8 mouse cellular contexts compared by ENCODE assay signal in the genomic region with DNA sequence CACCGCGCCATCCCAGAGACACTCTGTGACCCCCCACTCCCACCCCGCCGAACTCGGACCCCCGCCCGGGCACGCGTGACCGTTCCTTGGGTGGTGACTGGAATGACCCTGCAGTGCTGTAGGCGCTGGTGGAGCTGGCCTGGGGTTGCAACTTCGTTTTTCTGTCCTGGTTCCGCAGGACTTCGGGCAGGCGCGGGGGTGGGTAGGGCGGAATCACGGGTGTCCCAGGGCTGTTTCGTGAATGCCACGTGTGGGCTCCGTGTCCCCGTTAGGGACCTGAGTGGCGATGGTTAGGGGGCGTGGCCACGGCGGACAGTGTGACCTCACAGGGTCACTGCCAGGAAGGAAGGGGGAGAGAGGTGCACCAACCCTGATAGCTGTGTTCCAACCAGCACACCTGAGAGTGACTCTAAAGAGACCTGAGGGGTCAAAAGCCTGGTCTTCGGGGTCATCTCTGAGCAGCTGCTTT. TPM values are rescaled to one million over a fixed set of nuclear protein-coding genes. Genes with fewer than 3 reads are reported as not detected.
A peak's percentile ranks its signal among the peaks of the same experiment; 100 is the strongest.
DNase-seq lines count a peak whose midpoint lies in the region; ATAC-seq and TF ChIP-seq lines count a peak whose summit lies in the region.

No protein-coding gene starts in this region.

- H3K27ac ChIP-seq in heart, embryonic 11.5 days (ENCODE audit: low read depth, low read length): no peak overlapping the region
- H3K27ac ChIP-seq in CH12.LX (ENCODE audit: insufficient read depth, low read depth): no peak overlapping the region
- no peak overlapping the region for H3K27ac ChIP-seq in forebrain, embryonic 11.5 days (ENCODE audit: low read depth, low read length)
- H3K27ac ChIP-seq in liver, adult 2 months (replicated peaks; ENCODE audit: insufficient read depth, low read depth, low read length): no peak overlapping the region
- H3K27ac ChIP-seq in stomach, postnatal 0 days (replicated peaks): no peak overlapping the region

- DNase-seq in heart, postnatal 25 days (ENCODE audit: low spot score): no peak
- no peak for DNase-seq in CH12.LX (ENCODE audit: extremely low read depth)
- peak; percentile 63 for DNase-seq in forebrain, embryonic 11.5 days (ENCODE audit: low spot score)
- no peak for DNase-seq in liver, adult 2 months (ENCODE audit: extremely low read depth, low read depth, low spot score)
- DNase-seq in stomach, postnatal 0 days (ENCODE audit: low spot score): no peak
- no peak for DNase-seq in urinary bladder, postnatal 25 days (ENCODE audit: low spot score)

- H3K36me3 ChIP-seq in heart, embryonic 11.5 days (ENCODE audit: control insufficient read depth, insufficient read depth, low read length): no peaks in the 10 kb centered on the region
- H3K36me3 ChIP-seq in CH12.LX (replicated peaks in 1 of 2; ENCODE audit: control insufficient read depth in 1 of 2, insufficient read depth in 1 of 2, low read length in 1 of 2): peaks cover 2 to 26% of the 10 kb centered on the region in 2 experiments
- no peaks in the 10 kb centered on the region; the same call in 1 of the 2 replicates for H3K36me3 ChIP-seq in forebrain, embryonic 11.5 days (ENCODE audit: control insufficient read depth, insufficient read depth, low read length)
- no peaks in the 10 kb centered on the region for H3K36me3 ChIP-seq in liver, adult 2 months (ENCODE audit: control insufficient read depth, insufficient read depth, low read length)
- H3K36me3 ChIP-seq in stomach, postnatal 0 days (ENCODE audit: control insufficient read depth, insufficient read depth, low read length): no peaks in the 10 kb centered on the region

- H3K4me3 ChIP-seq in heart, embryonic 11.5 days (ENCODE audit: low read depth, low read length): peak overlapping the region; percentile 84
- H3K4me3 ChIP-seq in CH12.LX (replicated peaks in 1 of 3; ENCODE audit: low read depth in 2 of 3, low read length in 2 of 3, poor library complexity in 1 of 3): peak overlapping the region; percentile 80 to 93 (median 91)
- peak overlapping the region; percentile 71 for H3K4me3 ChIP-seq in forebrain, embryonic 11.5 days (ENCODE audit: low read depth, low read length)
- peak overlapping the region; percentile 73 for H3K4me3 ChIP-seq in liver, adult 2 months (ENCODE audit: insufficient read depth, low read depth, low read length)
- peak overlapping the region; percentile 81 for H3K4me3 ChIP-seq in stomach, postnatal 0 days (ENCODE audit: low read depth, low read length)

- peaks cover 16% of the 10 kb centered on the region for H3K79me2 ChIP-seq in CH12.LX (replicated peaks; ENCODE audit: control insufficient read depth, extremely low read depth, insufficient read depth, poor library complexity, severe bottlenecking)
- H3K79me2 ChIP-seq in liver, adult 2 months (ENCODE audit: control insufficient read depth, insufficient read depth, low read length): peaks cover 15% of the 10 kb centered on the region

- peak overlapping the region; percentile 85 for H3K9ac ChIP-seq in heart, embryonic 11.5 days (ENCODE audit: low read depth, low read length)
- H3K9ac ChIP-seq in CH12.LX (ENCODE audit: insufficient read depth, low read depth): no peak overlapping the region; the same call in 1 of the 2 replicates
- H3K9ac ChIP-seq in forebrain, embryonic 11.5 days (ENCODE audit: low read length): no peak overlapping the region
- peak overlapping the region; percentile 80; the same call in 1 of the 2 replicates for H3K9ac ChIP-seq in liver, adult 2 months (ENCODE audit: low read depth, low read length)
- peak overlapping the region; percentile 79 for H3K9ac ChIP-seq in stomach, postnatal 0 days (ENCODE audit: low read length)

- peaks cover 7% of the 10 kb centered on the region; the same call in 1 of the 2 replicates for H3K4me1 ChIP-seq in heart, embryonic 11.5 days (ENCODE audit: control insufficient read depth, insufficient read depth, low read length)
- peaks cover 2 to 12% of the 10 kb centered on the region in 2 experiments; a peak in 3 of 4 replicates for H3K4me1 ChIP-seq in CH12.LX (ENCODE audit: control insufficient read depth in 1 of 2, insufficient read depth in 2 of 2)
- no peaks in the 10 kb centered on the region for H3K4me1 ChIP-seq in forebrain, embryonic 11.5 days (replicated peaks; ENCODE audit: control insufficient read depth, insufficient read depth, low read length)
- H3K4me1 ChIP-seq in liver, adult 2 months (ENCODE audit: control insufficient read depth, insufficient read depth, low read length): peaks cover 7% of the 10 kb centered on the region
- H3K4me1 ChIP-seq in stomach, postnatal 0 days (replicated peaks; ENCODE audit: control insufficient read depth, insufficient read depth): no peaks in the 10 kb centered on the region; the same call in 1 of the 2 replicates

- TF ChIP-seq POLR2A in CH12.LX (IDR thresholded peaks at IDR 0.05; ENCODE audit: low read depth, low read length): no peak
- TF ChIP-seq POLR2A in liver, adult 2 months (IDR thresholded peaks at IDR 0.05; ENCODE audit: extremely low read depth, insufficient read depth, low read length): no peak

- peak overlapping the region; percentile 99 for H3K4me2 ChIP-seq in heart, embryonic 11.5 days
- peak overlapping the region; percentile 33 for H3K4me2 ChIP-seq in CH12.LX (ENCODE audit: insufficient read depth, low read depth, poor library complexity, severe bottlenecking)
- peak overlapping the region; percentile 94 for H3K4me2 ChIP-seq in forebrain, embryonic 11.5 days (ENCODE audit: low read depth, low read length, severe bottlenecking)
- peak overlapping the region; percentile 98 for H3K4me2 ChIP-seq in stomach, postnatal 0 days (replicated peaks; ENCODE audit: low read depth)

- TF ChIP-seq CTCF in CH12.LX (conservative IDR thresholded peaks at IDR 0.05 in 1 of 2, IDR thresholded peaks at IDR 0.05 in 1 of 2; ENCODE audit: low read depth in 2 of 2, low read length in 2 of 2): no peak
- no peak for TF ChIP-seq CTCF in liver, adult 2 months (IDR thresholded peaks at IDR 0.05; ENCODE audit: low read depth, low read length)
- no peak for TF ChIP-seq CTCF in stomach, postnatal 0 days (IDR thresholded peaks at IDR 0.05; ENCODE audit: low read depth)

- intact Hi-C loops in heart, postnatal 25 days (cut with DNase I): loop anchor here (5.0 kb wide), 1 partner anchor 130 kb away; a partner anchor contains a TSS

- H3K9me3 ChIP-seq in heart, embryonic 11.5 days (replicated peaks; ENCODE audit: control insufficient read depth, low read length): no peaks in the 10 kb centered on the region; the same call in 1 of the 2 replicates
- peaks cover 10% of the 10 kb centered on the region for H3K9me3 ChIP-seq in CH12.LX (replicated peaks; ENCODE audit: low read length)
- peaks cover 19% of the 10 kb centered on the region for H3K9me3 ChIP-seq in forebrain, embryonic 11.5 days (ENCODE audit: control insufficient read depth, low read length)
- 0 out of 2 replicates have a peak, but pooled peaks cover 3% of the 10 kb centered on the region for H3K9me3 ChIP-seq in stomach, postnatal 0 days (ENCODE audit: control insufficient read depth, low read length)

- no peaks in the 10 kb centered on the region for H3K27me3 ChIP-seq in heart, embryonic 11.5 days (ENCODE audit: control insufficient read depth, insufficient read depth, low read length)
- H3K27me3 ChIP-seq in CH12.LX (replicated peaks): no peaks in the 10 kb centered on the region
- no peaks in the 10 kb centered on the region for H3K27me3 ChIP-seq in forebrain, embryonic 11.5 days (ENCODE audit: control insufficient read depth, insufficient read depth, low read length)
- H3K27me3 ChIP-seq in liver, adult 2 months (ENCODE audit: control insufficient read depth, insufficient read depth, low read length): no peaks in the 10 kb centered on the region
- H3K27me3 ChIP-seq in stomach, postnatal 0 days (ENCODE audit: control insufficient read depth, insufficient read depth, low read length): no peaks in the 10 kb centered on the region

- TF ChIP-seq RAD21 in CH12.LX (IDR thresholded peaks at IDR 0.05; ENCODE audit: low read depth, low read length): no peak

- ATAC-seq in heart, embryonic 11.5 days (replicated peaks; ENCODE audit: insufficient number of reproducible peaks, low FRiP score, low TSS enrichment): no peak
- no peak for ATAC-seq in forebrain, embryonic 11.5 days (replicated peaks; ENCODE audit: low FRiP score)
- ATAC-seq in stomach, postnatal 0 days (ENCODE audit: low FRiP score, low TSS enrichment): no peak
- no peak for ATAC-seq in frontal cortex, adult (ENCODE audit: low TSS enrichment)

- TF ChIP-seq EP300 in CH12.LX (IDR thresholded peaks at IDR 0.05; ENCODE audit: low read length): no peak
- TF ChIP-seq EP300 in stomach, postnatal 0 days (optimal IDR thresholded peaks at IDR 0.05): no peak

- dilution Hi-C loops in CH12.LX (cut with MboI; ENCODE audit: extremely low pct_ligation_motif_present, extremely low pct_unique_long_range_greater_than_20kb, low sequenced_read_pairs): no loop called here

- WGBS in heart, embryonic 11.5 days (ENCODE audit: insufficient replicate concordance): 23% methylated on average over 27 of the region's 27 CpGs
- WGBS in forebrain, embryonic 11.5 days: 40% methylated on average over 27 of the region's 27 CpGs
- WGBS in liver, adult 2 months: 22% methylated on average over 27 of the region's 27 CpGs
- 25% methylated on average over 25 of the region's 27 CpGs for WGBS in stomach, postnatal 0 days

- in situ Hi-C loops in CH12.LX (cut with MboI; ENCODE audit: low pct_ligation_motif_present, low pct_unique_long_range_greater_than_20kb, low sequenced_read_pairs): loop anchor here (5.0 kb wide), 1 partner anchor 35 kb away; a partner anchor contains a TSS

RNA-seq across cellular contexts. Expression of a gene that starts 17.0 kb away (rescaled TPM):
- not detected in 2 replicates for polyA plus RNA-seq in heart, embryonic 11.5 days (2014; fragmentation: Nextera tagmentation; extraction: Ambion mirVana)
- total RNA-seq in heart, postnatal 25 days (2021): not detected
- total RNA-seq in CH12.LX (2012; rRNA removed) (not detected in 2 replicates), CH12.LX (2014; rRNA removed) (not detected in 2 replicates)
- polyA plus RNA-seq in CH12.LX (2012; ENCODE audit: insufficient read length, low read depth): not detected in 2 replicates
- polyA plus RNA-seq in forebrain, embryonic 11.5 days (2014; fragmentation: Nextera tagmentation; extraction: Ambion mirVana): not detected in 2 replicates
- total RNA-seq in liver, adult 2 months (2014; rRNA removed): not detected in 2 replicates
- polyA plus RNA-seq in liver, adult 2 months (2012; rRNA removed): not detected in 2 replicates
- polyA plus RNA-seq in stomach, postnatal 0 days (2015; fragmentation: Nextera tagmentation; extraction: Ambion mirVana): not detected in 2 replicates

RNA-seq across cellular contexts. Expression of a gene that starts 36.3 kb away (rescaled TPM):
- polyA plus RNA-seq in heart, embryonic 11.5 days (2014; fragmentation: Nextera tagmentation; extraction: Ambion mirVana): 14.4 and 16.7 TPM in 2 replicates
- 10 to 100 TPM; 20.6 to 23.2 TPM for total RNA-seq in heart, postnatal 25 days (2021)
- total RNA-seq in CH12.LX (2012; rRNA removed): 11.1 and 12.6 TPM in 2 replicates
- 9.9 and 10.3 TPM in 2 replicates for total RNA-seq in CH12.LX (2014; rRNA removed)
- 6.4 and 8.4 TPM in 2 replicates for polyA plus RNA-seq in CH12.LX (2012; ENCODE audit: insufficient read length, low read depth)
- polyA plus RNA-seq in forebrain, embryonic 11.5 days (2014; fragmentation: Nextera tagmentation; extraction: Ambion mirVana): 21.7 and 22.6 TPM in 2 replicates
- 17.0 and 18.7 TPM in 2 replicates for total RNA-seq in liver, adult 2 months (2014; rRNA removed)
- 8.9 and 10.9 TPM in 2 replicates for polyA plus RNA-seq in liver, adult 2 months (2012; rRNA removed)
- polyA plus RNA-seq in stomach, postnatal 0 days (2015; fragmentation: Nextera tagmentation; extraction: Ambion mirVana): 3.9 and 4.6 TPM in 2 replicates

RNA-seq across cellular contexts. Expression of a gene that starts 36.6 kb away (rescaled TPM):
- polyA plus RNA-seq in heart, embryonic 11.5 days (2014; fragmentation: Nextera tagmentation; extraction: Ambion mirVana): not detected in 2 replicates
- not detected for total RNA-seq in heart, postnatal 25 days (2021)
- total RNA-seq in CH12.LX (2012; rRNA removed): not detected in 2 replicates
- total RNA-seq in CH12.LX (2014; rRNA removed): not detected in 2 replicates
- 0.10 and 0.46 TPM in 2 replicates for polyA plus RNA-seq in CH12.LX (2012; ENCODE audit: insufficient read length, low read depth)
- polyA plus RNA-seq in forebrain, embryonic 11.5 days (2014; fragmentation: Nextera tagmentation; extraction: Ambion mirVana): not detected in 2 replicates
- total RNA-seq in liver, adult 2 months (2014; rRNA removed): not detected in 2 replicates
- polyA plus RNA-seq in liver, adult 2 months (2012; rRNA removed): not detected in 2 replicates
- not detected in 2 replicates for polyA plus RNA-seq in stomach, postnatal 0 days (2015; fragmentation: Nextera tagmentation; extraction: Ambion mirVana)

Comparison
In these comparisons a context has a peak if more than half of its experiments do, and no peak if none do; other contexts are left out.
1. H3K4me2 ChIP-seq: peak in every context shown above with its lines; median percentile 99 in heart, embryonic 11.5 days; 98 in stomach, postnatal 0 days; 94 in forebrain, embryonic 11.5 days; 33 in CH12.LX.
2. H3K9ac ChIP-seq: peak in heart, embryonic 11.5 days (single experiment), liver, adult 2 months (single experiment) and stomach, postnatal 0 days (single experiment); none in CH12.LX (single experiment) and forebrain, embryonic 11.5 days (single experiment).
3. Peak in every context shown above with its lines, with median percentiles within 50 percentile points of each other: H3K4me3 ChIP-seq.